Comparison of ENCODE assay signal across 8 mouse cellular contexts in the genomic region with DNA sequence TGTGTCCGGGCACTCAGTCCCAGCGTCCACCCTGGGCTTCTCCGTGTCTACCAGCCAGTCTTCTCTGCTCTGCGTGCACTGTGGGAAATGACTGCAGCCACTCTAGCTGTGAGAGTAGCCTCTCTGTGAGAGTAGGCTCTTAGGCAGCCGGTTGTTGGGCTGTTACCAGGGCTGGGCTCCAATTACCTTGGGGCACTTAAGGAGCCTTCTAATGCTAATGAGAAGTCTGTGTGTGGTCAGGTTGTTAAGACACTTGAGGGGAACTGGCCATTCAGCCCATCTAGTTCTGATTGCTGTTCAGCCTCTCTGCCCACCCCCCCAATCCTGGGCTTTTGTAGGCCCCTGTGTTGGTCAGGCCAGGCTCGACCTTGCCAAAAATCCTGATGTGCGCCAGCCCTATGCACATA.
DNase-seq lines count a peak whose midpoint lies in the region; ATAC-seq and TF ChIP-seq lines count a peak whose summit lies in the region.

No protein-coding gene starts in this region.

- in situ Hi-C loops in Patski (cut with MboI; ENCODE audit: low pct_unique_long_range_greater_than_20kb), result no loop called here

- no peak overlapping the region for H3K4me3 ChIP-seq in heart, embryonic 13.5 days
- no peak overlapping the region for H3K4me3 ChIP-seq in forebrain, embryonic 16.5 days (replicated peaks; ENCODE audit: low read length)

- peak overlapping the region; percentile 70 for H3K27ac ChIP-seq in heart, embryonic 13.5 days (replicated peaks)
- H3K27ac ChIP-seq in forebrain, embryonic 16.5 days (ENCODE audit: low read length), result peak overlapping the region; percentile 56

- no peaks in the 10 kb centered on the region for H3K36me3 ChIP-seq in heart, embryonic 13.5 days
- H3K36me3 ChIP-seq in forebrain, embryonic 16.5 days (ENCODE audit: control insufficient read depth, insufficient read depth), result no peaks in the 10 kb centered on the region

- CTCF ChIA-PET in Patski (lab: Charles Lee), result interaction anchor here (2.0 to 3.6 kb wide), 2 partner anchors 9 to 16 kb away, joined by 5 to 16 read pairs; no protein-coding TSS in a partner anchor

- H3K27me3 ChIP-seq in heart, embryonic 13.5 days (replicated peaks), result no peaks in the 10 kb centered on the region
- no peaks in the 10 kb centered on the region for H3K27me3 ChIP-seq in Patski
- H3K27me3 ChIP-seq in forebrain, embryonic 16.5 days (replicated peaks; ENCODE audit: control insufficient read depth, insufficient read depth, low read length), result no peaks in the 10 kb centered on the region

- H3K4me1 ChIP-seq in heart, embryonic 13.5 days, result peaks cover 84% of the 10 kb centered on the region
- peaks cover 34% of the 10 kb centered on the region for H3K4me1 ChIP-seq in forebrain, embryonic 16.5 days (replicated peaks; ENCODE audit: control insufficient read depth, insufficient read depth, low read length)

- no peak overlapping the region for H3K4me2 ChIP-seq in heart, embryonic 13.5 days
- no peak overlapping the region for H3K4me2 ChIP-seq in forebrain, embryonic 16.5 days (ENCODE audit: low read length)

- ATAC-seq in heart, embryonic 13.5 days (ENCODE audit: extremely low read depth, insufficient number of reproducible peaks, low FRiP score, low TSS enrichment), result no peak
- peak; percentile 41 for ATAC-seq in Patski
- peak; percentile 92 for ATAC-seq in forebrain, embryonic 16.5 days

- TF ChIP-seq CTCF in Patski (IDR thresholded peaks at IDR 0.05), result no peak

- POLR2A ChIA-PET in Patski (lab: Charles Lee), result interaction anchor here (1.2 kb wide), 1 partner anchor 15 kb away, joined by 4 read pairs; no protein-coding TSS in a partner anchor

- intact Hi-C loops in heart, postnatal 10 days (cut with DNase I), result no loop called here

- no peak for DNase-seq in heart, postnatal 10 days
- DNase-seq in Patski (ENCODE audit: low read depth, low spot score), result no peak
- peak; percentile 61 for DNase-seq in lung, postnatal 25 days (ENCODE audit: low spot score)
- no peak for DNase-seq in MN1 (ENCODE audit: low spot score)
- no peak for DNase-seq in adrenal gland, postnatal 14 days
- DNase-seq in left cerebral cortex, adult 18-20 months (ENCODE audit: low spot score in 2 of 2), result no peak

- H3K9me3 ChIP-seq in heart, embryonic 13.5 days, result no peaks in the 10 kb centered on the region
- no peaks in the 10 kb centered on the region for H3K9me3 ChIP-seq in forebrain, embryonic 16.5 days (ENCODE audit: control insufficient read depth, low read length)

- H3K9ac ChIP-seq in heart, embryonic 13.5 days, result peak overlapping the region; percentile 37; the same call in 1 of the 2 replicates
- H3K9ac ChIP-seq in forebrain, embryonic 16.5 days (replicated peaks; ENCODE audit: low read depth, low read length), result no peak overlapping the region

- WGBS in heart, embryonic 13.5 days, result 57% methylated on average over 7 of the region's 7 CpGs
- WGBS in forebrain, embryonic 16.5 days, result 6% methylated on average over 7 of the region's 7 CpGs
